Mouse (Mus musculus) ES-Bruce4 (cell line): ENCODE data around the gene Them5.

ENCODE experiments used
- CTCF ChIP-seq: IDR thresholded peaks from one replicate; pipeline ENCODE4 v1.8.1; 2011; ENCODE audit warnings: low read depth, low read length
- EP300 ChIP-seq: IDR thresholded peaks from 2 replicates; pipeline ENCODE4 v1.6.1; 2011; ENCODE audit warnings: low read depth, low read length; ENCODE audit not compliant: insufficient read depth
- POLR2A ChIP-seq: IDR thresholded peaks from one replicate; pipeline ENCODE4 v1.8.1; 2011; ENCODE audit warnings: low read length; ENCODE audit not compliant: insufficient read depth

DNA sequence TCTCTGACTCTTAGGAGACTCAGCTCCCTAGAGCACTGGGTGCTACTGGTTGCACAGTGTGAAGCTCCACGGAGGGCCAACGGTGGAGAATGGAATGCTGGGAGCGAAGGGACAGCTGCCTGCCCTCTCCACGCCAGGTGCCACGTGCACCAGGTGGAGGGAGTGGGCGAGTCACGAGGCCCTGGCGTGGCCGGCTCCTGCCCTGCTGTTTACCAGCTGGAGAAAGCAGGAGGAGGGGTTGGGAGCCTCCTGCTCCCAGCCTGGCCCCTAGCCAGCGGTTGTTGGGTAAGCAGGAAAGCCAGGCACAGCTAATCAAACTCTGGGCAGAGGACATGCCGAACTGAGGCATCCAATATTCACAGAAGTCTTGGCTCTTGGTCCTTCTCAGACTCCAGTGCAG lies 29.7 kb downstream of the Them5 start:
- TF ChIP-seq CTCF (no peak), POLR2A (no peak), EP300 (no peak)
